Mouse (Mus musculus) lung, adult 2 months (tissue): ENCODE results near the gene Zfp958.

Experiments
- CTCF ChIP-seq: fragments of 200-500 bp; IDR thresholded peaks from 2 replicates; pipeline ENCODE4 v1.5.1; 2011; ENCODE audit warnings: mild to moderate bottlenecking, low read length, control low read depth; ENCODE audit not compliant: insufficient read depth
- POLR2A ChIP-seq: fragments of 200-500 bp; IDR thresholded peaks from 2 replicates; pipeline ENCODE4 v1.6.1; 2011; ENCODE audit warnings: low read depth, mild to moderate bottlenecking, control low read depth, low read length, borderline replicate concordance; ENCODE audit errors: extremely low read depth

DNA sequence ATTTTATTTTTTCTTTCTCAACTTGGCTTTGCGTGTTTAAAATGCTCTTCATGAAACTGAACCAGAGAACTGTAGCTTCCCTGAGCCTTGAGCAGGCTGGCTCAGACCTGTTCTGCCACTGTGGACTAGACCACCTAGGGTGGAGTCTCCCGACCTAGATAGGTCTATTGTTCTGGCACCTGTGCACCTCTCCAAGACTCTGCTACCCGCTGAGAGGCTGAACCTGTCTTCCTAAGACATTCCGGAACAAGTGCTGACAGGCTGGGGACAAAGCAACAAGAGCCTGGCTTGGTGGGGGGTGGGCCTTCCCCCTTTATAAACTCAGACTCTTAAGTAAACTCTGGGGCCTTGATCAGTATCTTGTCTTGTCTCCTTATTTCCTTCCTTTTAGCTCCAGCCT, 26.6 kb upstream of the Zfp958 start:
- TF ChIP-seq POLR2A: no peak
- TF ChIP-seq CTCF: no peak
